Mouse (Mus musculus): Measurements from ENCODE around the gene Zbtb41.

DNA sequence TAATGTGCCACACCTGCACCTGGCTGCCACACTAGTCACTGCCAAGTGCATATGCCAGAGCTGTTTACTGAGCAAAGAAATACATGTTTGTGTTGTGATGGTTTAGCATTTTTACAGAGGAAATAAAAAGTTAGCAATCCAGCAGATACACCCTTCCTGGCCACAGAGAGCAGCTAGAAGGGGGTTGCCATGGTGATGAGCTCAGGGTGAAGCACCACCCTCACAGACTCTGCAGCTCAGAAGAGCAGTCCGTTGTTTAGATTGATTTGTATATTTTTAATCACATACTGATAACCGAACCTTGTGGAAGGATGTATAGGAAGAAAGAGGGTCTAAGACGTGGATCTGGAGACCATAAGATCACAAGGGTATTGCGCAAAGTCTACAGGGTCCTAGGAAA lies 59.1 kb downstream of the Zbtb41 start:
- TF ChIP-seq POLR2A (IDR thresholded peaks at IDR 0.05; ENCODE audit: insufficient read depth, low read depth, low read length) (no peak), CTCF (IDR thresholded peaks at IDR 0.05) (no peak), EP300 (IDR thresholded peaks at IDR 0.05; ENCODE audit: insufficient read depth, low read depth, low read length) (no peak)

Data from heart, adult 2 months (tissue).